Mouse (Mus musculus) urinary bladder, adult 18-20 months (tissue): ENCODE data around the gene Xkr7.

Experiments
- DNase-seq, 2 experiments: peaks; one replicate each; pipeline ENCODE4 v3.0.0; 2022; ENCODE audit warnings: low spot score in 2 of 2, mixed read lengths in 2 of 2

The Xkr7 gene

GRCm38 (mm10) chr2:153071491-153072184, 40.0 kb downstream of the Xkr7 start:
- no peak for DNase-seq

GRCm38 (mm10) chr2:153074651-153075050, 43.0 kb downstream of the Xkr7 start:
- DNase-seq = no peak

- DNase-seq = no peak
Measured at GRCm38 (mm10) chr2:153075961-153076360, 44.3 kb downstream of the Xkr7 start.

- DNase-seq = peak; percentile 39 to 63
Measured at GRCm38 (mm10) chr2:153080841-153081523, 49.3 kb downstream of the Xkr7 start.

- DNase-seq = no peak
Measured at GRCm38 (mm10) chr2:153081866-153082265, 50.2 kb downstream of the Xkr7 start.

GRCm38 (mm10) chr2:153083275-153083674, 51.6 kb downstream of the Xkr7 start:
- DNase-seq = no peak

- DNase-seq = no peak
Measured at GRCm38 (mm10) chr2:153083824-153084223, 52.2 kb downstream of the Xkr7 start.

GRCm38 (mm10) chr2:153084261-153084976, 52.8 kb downstream of the Xkr7 start:
- no peak for DNase-seq

- DNase-seq = no peak
Measured at GRCm38 (mm10) chr2:153085556-153085955, 53.9 kb downstream of the Xkr7 start.

- no peak for DNase-seq
Measured at GRCm38 (mm10) chr2:153086166-153086565, 54.5 kb downstream of the Xkr7 start.

- no peak for DNase-seq
Measured at GRCm38 (mm10) chr2:153087091-153087490, 55.4 kb downstream of the Xkr7 start.

GRCm38 (mm10) chr2:153089316-153089715, 57.7 kb downstream of the Xkr7 start:
- no peak for DNase-seq

GRCm38 (mm10) chr2:153090551-153091165, 59.0 kb downstream of the Xkr7 start:
- peak in 1 of 2 experiments; percentile 51 for DNase-seq
